Mouse (Mus musculus) brain, adult 2 months (tissue): ENCODE data around the gene Ccnk.
A peak's percentile ranks its signal among the peaks of the same experiment; 100 is the strongest.

ENCODE experiments used
- DNase-seq: peaks from one replicate; pipeline ENCODE4 v3.0.0; 2011; ENCODE audit warnings: low read depth, low spot score

The Ccnk gene

DNA sequence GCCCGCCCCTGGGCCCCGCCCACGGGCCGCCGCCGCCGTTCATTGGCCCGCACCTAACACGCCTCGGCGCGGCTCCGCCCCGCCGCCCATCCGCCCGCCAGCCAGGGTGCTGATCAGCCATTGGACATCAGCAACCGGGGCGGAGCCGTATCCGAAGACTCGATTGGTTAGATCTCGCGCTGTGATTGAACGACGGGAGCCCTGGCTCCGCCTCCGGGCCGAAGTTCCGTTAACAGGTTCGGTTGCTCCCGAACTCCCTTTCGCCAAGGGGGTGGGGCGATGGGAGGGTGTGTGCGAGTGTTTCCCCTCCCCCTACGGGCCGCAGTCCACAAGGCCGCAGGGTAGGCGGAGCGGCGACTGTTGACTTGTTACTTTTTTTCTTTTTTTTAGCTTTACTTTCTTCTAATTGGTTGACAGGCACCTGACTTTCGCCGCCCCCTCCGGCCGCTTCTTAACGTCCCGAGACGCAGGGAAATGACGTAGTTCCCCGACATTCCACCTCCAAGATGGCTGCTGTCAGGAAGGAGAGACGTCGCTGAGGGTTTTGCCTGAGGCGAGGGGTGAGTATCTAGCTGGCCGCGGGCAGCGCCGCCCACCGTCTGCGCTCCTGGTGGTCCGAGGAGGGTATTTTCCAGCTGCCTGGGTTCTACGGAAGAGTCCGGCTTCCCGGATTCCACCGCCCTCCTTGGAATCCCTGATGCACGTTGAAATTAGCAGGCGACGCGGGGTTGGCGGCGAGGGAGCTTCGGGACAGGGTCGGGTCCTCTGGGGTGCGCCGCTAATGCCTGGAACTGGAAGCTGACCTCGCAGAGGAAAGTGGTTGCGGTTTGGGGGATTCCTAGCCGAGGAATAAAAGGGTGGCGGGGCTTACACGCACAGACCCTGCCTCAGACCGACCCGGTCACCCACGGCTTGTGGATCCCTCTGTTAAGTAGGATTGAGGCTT lies at the start of gene Ccnk:
Gene Ccnk, plus strand, starts transcription at position 259 of the 946 bp plus-strand sequence.
- peak; percentile 100 for DNase-seq

DNA sequence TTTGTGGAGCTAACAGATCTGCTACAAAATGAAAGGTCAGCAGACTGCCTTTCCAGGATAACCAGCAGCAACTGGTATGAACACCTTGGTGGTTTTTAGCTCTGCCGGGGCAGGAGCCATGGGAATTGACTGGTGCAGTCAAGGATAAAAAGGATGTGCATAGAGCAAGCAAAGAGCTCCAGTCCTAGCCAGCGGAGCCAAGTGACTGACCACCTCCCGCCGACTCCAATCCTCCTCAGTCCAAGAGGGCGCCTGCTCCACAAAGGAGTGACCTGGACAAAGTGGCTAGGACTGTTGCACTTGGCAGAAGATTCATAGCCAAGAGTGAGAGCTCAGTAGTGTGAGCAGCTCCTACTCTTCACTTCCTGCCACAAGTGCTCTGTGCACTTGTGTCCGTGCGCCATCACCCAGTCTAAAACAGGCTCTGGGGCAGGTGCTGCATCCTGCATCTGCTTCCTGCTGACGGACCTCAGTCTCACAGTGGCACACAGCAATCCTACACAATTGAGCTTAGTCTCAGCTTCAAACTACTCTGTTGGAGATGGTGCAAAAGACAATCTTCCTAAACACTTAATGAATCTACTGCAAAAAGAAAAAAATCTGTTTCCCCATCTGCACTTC lies 46.8 kb upstream of the Ccnk start:
- no peak for DNase-seq

DNA sequence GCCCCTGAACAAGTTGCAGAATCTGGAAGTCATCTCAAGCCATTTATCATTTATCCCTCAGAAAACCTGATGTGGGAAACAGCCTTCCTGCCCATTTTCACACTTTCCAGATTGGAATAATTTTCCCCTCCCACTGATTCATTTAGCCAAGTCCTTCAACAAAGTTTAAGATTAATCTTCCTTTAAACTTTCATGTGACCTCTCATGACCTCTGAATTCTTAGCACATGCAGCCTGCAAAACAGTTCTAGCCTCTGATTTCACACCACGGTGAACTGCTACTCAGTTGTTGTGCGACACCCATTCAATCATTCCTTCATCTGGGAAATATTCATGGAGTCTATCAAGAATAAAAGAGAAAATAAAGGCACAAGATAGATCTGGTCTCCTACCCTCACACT lies 46.2 kb upstream of the Ccnk start:
- DNase-seq, result no peak

DNA sequence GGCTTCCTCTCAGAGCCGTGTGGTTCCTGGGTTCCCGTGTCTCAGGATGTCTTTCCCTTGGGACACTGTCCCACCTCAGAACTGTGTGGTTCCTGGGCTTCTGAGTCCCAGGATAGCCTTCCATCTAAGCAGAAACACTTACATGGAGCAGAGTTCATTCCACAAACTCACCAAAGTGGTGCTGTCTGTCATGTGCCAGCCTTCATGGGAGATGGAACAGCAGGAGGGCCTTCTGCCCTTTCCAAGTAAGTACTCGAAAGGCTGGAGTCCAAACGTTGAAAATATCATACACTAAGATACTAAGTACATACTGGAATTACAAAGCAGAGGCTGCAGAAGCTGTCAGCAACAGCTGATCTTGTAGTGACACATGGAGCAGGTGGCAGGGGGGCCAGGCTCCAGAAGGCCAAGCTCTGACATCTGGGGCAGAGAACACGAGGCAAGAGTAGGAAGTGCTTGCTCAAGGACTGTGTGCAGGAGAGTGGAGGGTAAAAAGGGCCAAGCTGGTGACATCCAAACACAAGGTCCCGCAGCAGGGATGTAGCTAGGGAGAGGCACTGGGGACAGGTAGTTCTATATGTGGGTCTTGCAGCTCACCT lies 43.7 kb upstream of the Ccnk start:
- no peak for DNase-seq

DNA sequence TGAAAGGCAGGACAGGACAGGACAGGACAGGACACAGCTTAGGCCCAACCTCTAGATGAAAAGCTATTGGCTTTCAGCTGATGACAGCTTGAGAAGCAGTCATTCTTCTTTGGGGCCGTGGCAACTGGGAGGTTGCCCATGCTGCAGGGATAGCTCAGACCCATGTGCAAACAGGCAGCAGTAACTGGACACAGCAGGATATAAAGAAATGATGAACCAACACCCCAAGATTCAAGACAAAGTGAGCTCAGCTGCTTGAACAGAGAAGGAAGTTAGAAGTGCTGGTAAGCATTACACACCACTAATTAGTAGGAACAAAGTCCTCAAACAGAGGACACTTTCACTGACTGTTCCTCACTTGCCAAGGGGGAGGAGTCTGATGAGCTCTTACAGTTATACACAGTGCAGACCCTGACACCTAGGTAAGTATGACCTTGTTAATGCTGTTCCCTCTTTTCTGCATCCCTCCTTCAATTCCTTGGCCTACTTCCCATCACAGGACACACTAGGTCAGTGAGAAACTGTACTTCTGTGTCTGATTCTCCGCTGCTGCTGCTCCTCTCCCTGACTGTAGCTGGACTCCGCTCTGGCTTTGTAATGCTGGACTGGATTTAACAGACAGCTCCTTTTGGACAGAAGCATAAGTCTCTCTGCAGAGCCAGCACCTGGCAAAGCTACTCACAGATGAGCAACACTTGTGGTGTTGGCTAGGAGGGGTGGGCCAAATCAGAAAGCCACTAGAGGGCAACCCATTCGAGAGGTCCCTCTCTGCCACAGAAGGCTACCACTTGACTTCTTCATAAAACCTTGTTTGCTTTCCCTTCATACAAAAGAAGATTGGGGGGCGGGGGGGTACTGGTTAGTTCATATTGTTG lies 35.5 kb upstream of the Ccnk start:
- no peak for DNase-seq

DNA sequence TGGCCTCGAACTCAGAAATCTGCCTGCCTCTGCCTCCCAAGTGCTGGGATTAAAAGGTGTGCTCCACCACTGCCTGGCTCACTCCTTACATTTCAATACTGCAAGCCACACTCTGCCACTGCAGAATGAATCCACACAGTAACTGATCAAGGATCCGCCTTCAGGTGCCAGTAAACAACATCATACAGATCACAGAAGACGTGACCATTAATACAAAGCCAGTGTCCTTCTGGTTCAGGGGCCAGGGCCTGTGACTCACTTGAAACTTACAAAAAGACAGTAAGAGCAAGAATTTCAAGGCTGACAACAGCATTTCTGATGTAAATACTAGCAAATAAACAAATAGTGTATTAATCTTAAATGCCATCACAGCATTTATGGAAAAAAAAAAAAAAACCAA lies 34.2 kb upstream of the Ccnk start:
- DNase-seq, result no peak

DNA sequence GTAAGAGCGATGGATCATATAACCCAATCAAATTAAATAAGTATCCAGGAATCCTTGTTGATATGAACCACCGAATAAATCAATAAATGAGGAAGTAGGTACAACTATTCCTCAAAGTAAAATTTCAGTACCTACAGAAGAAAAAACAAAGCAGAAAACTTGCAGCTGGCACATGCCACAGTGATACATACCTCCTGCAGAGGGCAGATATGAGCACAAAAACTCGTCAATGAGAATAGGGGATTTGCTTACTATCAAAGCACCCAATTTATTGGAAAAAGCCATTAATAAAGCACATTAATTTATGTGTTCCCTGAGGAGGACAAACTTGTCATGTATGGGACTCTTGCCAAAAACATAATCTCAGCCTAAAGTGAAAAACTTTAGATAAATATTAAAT lies 29.6 kb upstream of the Ccnk start:
- peak; percentile 27 for DNase-seq

DNA sequence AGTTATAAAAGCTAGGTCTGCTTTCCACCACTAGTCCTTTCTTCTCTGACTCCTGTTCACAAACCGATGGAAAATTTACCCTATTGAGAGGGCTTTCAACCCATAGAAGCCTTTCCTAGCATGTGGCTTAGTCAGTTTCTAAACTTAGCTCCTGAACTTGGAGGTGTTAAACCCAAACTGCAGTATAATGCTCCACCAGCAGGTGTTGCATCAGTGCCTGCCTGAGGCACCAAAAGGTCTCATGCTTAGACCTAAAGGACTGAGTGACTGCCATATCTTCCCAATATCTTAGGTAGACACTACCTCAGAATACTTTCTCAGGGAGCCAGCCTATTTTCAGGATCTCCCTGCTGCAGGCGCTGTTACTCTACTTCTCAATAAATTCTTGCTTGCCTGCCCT lies 26.6 kb upstream of the Ccnk start:
- peak; percentile 48 for DNase-seq

DNA sequence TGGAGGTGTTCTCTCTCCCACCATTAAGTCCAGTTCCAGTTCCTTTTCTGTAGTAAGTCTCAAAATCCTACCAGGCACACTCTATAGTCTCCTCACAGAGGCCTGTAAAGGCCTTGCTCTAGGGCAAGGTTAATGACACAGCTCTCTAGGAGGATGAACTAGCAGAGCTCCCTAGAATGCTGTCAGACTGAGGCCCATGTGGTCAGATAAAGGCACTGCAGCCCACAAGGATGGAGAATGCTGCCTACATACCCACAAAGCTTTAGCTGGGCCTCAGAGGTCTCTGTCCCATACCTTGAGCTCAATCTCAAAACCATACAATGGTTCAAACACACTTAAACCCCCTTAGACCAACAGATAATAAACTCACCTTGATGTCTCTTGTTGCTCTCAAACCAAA lies 19.5 kb upstream of the Ccnk start:
- no peak for DNase-seq

DNA sequence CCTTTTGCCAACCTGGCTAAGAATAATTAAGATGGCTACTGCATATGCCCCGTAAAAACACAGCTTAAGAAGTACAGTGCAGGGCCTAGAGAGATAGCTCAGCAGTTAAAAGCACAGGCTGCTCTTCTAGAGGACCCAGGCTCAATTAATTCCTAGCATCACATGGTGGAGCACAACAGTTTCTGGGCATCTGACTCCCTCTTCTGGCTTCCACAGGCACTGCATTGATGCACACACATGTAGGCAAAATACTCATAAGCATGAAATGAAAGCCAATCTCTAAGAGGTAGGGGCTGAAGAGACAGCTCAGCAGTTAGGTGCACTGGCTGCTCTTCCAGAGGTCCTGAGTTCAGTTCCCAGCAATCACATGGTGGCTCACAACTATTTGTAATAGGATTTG lies 17.3 kb upstream of the Ccnk start:
- peak; percentile 57 for DNase-seq

DNA sequence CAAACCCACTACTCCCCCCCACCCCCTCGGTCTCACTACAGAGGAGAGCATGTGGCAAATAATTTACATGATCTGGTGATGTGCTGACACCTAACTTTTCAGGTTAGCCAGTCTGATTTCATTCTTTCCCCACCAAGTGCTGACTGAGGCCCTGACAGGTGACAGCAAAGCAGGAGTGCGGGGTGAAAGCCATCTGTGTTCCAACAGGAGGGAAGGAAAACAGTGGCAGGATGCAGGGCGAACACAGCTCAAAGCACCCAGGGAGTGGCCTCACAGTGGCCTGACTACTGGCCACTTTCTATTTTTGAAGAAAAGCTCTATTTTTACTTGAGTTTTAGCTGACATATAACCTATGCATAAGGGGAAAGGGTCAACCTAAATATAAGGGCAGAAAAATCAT lies 15.7 kb upstream of the Ccnk start:
- DNase-seq, result peak; percentile 37

DNA sequence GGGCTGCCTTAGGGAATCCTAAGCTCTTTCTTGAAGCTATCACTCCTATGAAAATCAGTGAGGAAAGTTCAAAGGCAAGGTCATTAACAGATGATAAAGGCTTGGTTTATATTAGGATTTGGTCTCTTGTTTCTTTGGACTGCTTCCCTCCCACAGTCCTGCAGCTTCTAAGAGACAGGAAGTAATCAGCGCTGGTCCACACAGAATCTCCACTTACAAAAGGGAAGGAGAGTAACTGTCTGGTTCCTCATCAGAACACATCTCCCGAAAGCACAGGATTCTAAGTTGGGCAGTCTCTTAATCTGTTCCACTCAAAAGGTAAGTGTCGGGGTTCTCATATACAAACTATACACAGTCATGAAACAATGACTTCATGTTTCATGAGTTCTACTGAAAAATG lies 10.5 kb upstream of the Ccnk start:
- no peak for DNase-seq

DNA sequence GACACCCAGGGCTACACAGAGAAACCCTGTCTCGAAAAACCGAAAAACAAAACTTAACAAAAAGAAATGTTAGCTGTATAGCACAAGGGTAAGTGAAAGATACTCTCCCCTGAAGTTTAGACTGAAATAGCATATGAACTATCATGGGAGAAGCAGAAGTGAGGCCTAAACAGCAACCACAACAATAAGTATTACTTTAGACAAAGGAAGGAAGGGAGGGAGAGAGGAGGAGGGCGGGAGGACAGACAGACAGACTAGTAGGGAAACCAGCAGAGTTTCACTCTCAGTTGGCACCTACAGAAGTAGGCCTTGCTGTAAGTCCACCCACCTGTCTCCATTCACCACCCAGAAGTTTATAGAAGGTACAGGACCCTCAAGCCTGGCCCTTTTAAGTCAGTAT lies 8.9 kb upstream of the Ccnk start:
- DNase-seq, result peak; percentile 24

DNA sequence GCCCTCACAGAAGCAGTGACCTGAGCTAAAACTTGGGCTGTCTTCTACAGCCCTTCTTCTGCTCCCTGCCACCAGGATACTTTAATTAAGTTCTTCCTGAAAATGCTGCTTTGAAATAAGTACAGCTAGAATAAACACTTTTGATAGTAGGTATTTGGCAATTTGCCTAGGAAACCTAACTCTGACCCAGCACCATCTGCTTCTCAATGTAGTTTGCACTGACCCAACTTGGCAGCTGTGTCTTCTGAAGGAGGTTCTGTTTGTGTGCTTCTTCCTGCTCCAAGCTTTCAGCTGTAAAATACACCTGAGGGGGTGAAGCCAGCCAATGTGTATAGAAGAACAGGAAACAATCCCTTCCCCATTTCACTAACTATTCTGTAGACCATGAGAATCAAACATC lies 8.0 kb upstream of the Ccnk start:
- DNase-seq, result peak; percentile 43

DNA sequence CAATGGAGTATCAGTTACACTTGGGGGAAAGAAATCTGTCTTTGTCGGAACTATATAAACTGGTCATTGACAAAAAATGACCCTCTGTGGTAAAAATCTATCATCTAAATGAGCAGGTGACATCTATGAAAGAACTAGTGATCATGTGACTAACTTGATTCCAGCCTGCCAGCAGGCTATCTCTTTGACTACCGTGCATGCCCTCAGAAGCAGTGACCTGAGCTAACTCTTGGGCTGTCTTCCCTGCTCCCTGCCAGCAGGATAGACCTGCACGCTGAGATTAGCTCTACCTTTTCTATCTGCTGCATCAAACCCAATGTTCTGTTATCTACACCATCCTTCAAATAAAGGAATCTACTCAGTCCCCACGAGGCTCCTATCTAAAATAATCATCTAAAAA lies 6.7 kb upstream of the Ccnk start:
- no peak for DNase-seq

DNA sequence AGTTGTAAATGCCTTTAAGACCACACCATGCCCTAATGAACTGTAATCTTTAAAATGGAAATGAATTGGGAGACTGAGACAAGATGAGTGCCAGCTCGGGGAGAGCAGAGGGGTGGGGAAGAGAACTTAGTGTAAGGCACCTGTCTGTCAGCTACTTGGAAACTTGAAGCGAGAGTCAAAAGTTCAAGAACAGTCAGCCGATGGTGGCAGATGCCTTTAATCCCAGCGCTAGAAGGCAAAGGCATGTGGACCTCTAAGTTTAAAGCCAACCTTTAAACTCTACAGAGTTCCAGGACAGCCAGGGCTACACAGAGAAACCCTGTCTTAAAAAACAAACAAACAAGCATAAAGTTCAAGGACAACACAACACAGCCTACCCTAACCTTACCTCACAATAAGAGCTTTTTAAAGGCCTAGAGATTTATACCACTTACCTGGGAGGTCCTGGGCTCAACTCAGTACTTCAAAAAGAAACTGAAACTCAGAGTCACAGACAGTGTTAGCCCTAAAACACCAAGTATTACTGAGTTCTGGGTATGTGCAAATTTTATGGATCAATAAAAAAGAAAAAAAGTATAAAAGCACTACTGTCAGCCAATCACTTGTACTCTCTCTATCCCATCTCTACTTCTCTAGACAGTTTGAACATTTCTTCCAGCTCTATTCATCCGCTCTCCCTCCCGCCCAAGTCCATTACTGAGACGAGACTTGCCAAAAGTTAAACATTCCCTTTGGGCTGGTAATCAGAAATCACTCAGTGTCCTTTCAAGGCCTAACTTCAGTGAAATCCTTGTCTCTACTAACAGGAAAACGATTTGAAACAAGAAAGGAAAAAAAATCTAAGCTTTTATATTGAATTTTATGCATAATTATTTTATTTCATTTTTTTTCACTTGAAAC lies 4.5 kb upstream of the Ccnk start:
- DNase-seq, result no peak

DNA sequence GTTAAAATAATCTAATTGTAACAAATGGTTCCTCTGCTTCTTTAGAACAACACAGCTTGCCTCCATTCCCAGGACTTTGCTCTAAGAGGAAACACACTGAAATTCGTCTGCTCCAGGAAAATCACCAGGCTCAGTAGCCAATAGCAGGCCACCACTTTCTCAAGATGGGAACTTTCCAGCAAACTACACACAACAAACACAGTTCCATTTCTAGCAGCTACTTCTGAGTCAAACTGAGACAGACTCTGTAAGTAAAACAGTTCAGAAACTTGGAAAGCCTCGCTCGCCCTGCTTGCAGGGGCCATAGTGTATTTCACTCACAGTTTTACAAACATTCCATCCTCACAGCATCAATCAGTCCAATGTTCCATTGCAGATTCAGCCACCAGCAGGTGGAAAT lies 3.0 kb upstream of the Ccnk start:
- DNase-seq, result no peak

DNA sequence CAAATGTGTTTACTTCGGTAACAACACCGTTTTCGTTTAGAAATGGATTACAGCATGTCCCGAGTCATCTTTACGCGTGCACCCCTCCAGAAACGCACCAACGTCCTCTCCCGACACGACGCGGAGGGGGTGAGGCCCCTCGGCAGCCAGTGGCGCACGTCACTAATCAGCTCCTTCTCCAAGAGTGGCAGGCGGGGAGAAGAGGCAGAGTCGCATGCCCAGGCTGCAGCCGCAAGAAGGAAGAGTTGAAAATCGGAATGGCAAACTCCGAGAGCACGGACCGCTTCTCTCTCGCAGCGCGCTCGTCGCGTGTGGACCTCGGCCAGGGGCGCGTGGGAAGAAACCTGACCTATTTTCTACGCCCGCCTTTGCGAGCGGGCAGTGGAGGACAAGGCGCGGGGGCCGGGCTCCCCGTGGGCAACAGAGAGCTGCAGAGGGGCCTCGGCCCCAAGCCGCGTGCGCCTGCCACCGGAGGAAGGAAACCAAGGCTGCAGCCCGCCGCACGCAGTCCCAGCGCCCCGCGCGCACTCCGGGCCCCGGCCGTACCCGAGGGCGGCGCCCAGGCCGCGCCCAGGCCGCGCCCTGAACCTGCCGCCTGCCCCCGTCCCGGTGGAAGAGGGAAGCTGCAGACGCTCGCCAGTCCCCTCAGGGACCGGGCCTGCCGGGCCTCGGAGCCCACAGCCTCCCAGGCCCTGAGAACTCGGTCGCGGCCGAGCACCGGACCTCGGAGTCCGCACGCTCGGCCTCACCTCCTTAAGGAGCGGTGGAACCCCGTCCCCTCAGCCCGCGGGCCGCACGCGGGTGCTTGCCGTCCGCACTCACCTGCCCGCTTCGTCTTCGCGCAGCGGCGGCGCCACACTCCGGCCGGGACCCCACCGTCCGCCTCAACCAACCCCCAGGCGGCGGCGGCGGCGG lies 791 bp upstream of the Ccnk start:
- DNase-seq, result peak; percentile 72

DNA sequence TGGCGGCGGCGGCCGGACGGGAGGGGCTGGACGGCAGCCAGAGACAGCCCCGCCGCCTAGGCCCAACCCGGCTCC lies 296 bp upstream of the Ccnk start, which contains the start of gene Setd3:
Gene Setd3, minus strand, starts transcription at position 69 of the 75 bp plus-strand sequence.
- DNase-seq, result no peak

DNA sequence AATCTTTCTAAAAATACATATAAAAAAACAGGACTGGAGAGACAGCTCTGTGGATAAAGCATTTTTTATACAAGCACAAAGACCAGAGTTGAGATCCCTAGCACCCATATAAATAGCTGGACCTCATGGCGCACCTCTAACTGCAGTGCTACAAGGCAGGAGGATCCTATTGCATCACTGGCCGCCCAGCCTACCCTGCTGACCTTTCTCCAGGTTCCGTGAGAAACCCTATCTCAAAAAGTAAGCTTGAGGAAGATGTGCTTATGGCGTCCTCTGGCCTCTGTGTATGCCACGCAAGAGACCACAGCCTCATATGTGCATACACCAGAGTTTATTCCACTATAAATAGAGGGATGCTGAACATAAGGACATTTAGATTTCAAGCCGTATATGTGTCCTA lies 2.3 kb downstream of the Ccnk start:
- DNase-seq, result no peak
